Mouse (Mus musculus) thymus, adult 2 months (tissue): ENCODE measurements at regions not wholly inside any gene's neighbourhood (a gene's known extent, or its start where the extent isn't known, plus 50 kb on each side); places are given as distances from the start of the nearest gene placed in this dataset.

ENCODE experiments used
- DNase-seq: peaks from one replicate; pipeline ENCODE4 v3.0.0; 2021
- H3K27ac ChIP-seq: fragments of 200-500 bp; 2 replicates; pipeline ENCODE4 v1.5.1; 2012; ENCODE audit warnings: low read length, control low read depth; ENCODE audit not compliant: control insufficient read depth, insufficient read depth
- H3K27me3 ChIP-seq: fragments of 200-500 bp; 2 replicates; pipeline ENCODE4 v1.6.1; 2012; ENCODE audit warnings: mild to moderate bottlenecking, low read length, moderate library complexity, mixed read lengths; ENCODE audit not compliant: control insufficient read depth, insufficient read depth
- H3K36me3 ChIP-seq: fragments of 200-500 bp; 2 replicates; pipeline ENCODE4 v1.6.1; 2012; ENCODE audit warnings: mild to moderate bottlenecking, low read length, moderate library complexity; ENCODE audit not compliant: control insufficient read depth, insufficient read depth
- H3K4me1 ChIP-seq: fragments of 200-500 bp; replicated peaks from 2 replicates; pipeline ENCODE4 v1.6.1; 2012; ENCODE audit warnings: low read length; ENCODE audit not compliant: control insufficient read depth, insufficient read depth
- H3K4me3 ChIP-seq: fragments of 200-500 bp; 2 replicates; pipeline ENCODE4 v1.5.1; 2012; ENCODE audit warnings: mild to moderate bottlenecking, low read length, control low read depth, moderate library complexity; ENCODE audit not compliant: control insufficient read depth, insufficient read depth
- CTCF ChIP-seq: fragments of 200-500 bp; IDR thresholded peaks from 2 replicates; pipeline ENCODE4 v1.5.1; 2012; ENCODE audit warnings: mild to moderate bottlenecking, control low read depth, low read length, moderate library complexity, borderline replicate concordance; ENCODE audit not compliant: control insufficient read depth, poor library complexity, insufficient read depth; ENCODE audit errors: extremely low read depth
- POLR2A ChIP-seq: fragments of 200-500 bp; IDR thresholded peaks from 2 replicates; pipeline ENCODE4 v1.6.1; 2012; ENCODE audit warnings: mild to moderate bottlenecking, low read length, control low read depth, moderate library complexity; ENCODE audit not compliant: control insufficient read depth, poor library complexity, insufficient read depth; ENCODE audit errors: extremely low read depth
- WGBS: fragments of 180-500 bp; shearing (Covaris S2); methylation state at CpG from one replicate; pipeline ENCODE4 v1.1.7; 2018; 5-methylcytosine and 5-hydroxymethylcytosine counted together

GRCm38 (mm10) chr14:47937081-47937651 is 183.5 kb upstream of the Peli2 start:
- Histone ChIP-seq H3K4me1 (no peaks in the 10 kb centered on the region), H3K27ac (no peak overlapping the region), H3K36me3 (no peaks in the 10 kb centered on the region), H3K4me3 (no peak overlapping the region), H3K27me3 (no peaks in the 10 kb centered on the region)
- TF ChIP-seq POLR2A = no peak
- TF ChIP-seq CTCF = no peak
- WGBS = 9% methylated on average over 7 of the region's 7 CpGs
- DNase-seq = no peak

- no peak for DNase-seq
- Histone ChIP-seq H3K27me3 (no peaks in the 10 kb centered on the region), H3K27ac (no peak overlapping the region), H3K4me1 (no peaks in the 10 kb centered on the region), H3K4me3 (no peak overlapping the region), H3K36me3 (no peaks in the 10 kb centered on the region)
- 65% methylated on average over 7 of the region's 7 CpGs for WGBS
- TF ChIP-seq POLR2A (no peak), CTCF (no peak)
Observed at GRCm38 (mm10) chr14:47939781-47940590, 180.6 kb upstream of the Peli2 start.

GRCm38 (mm10) chr14:47942671-47943070 is 178.0 kb upstream of the Peli2 start:
- DNase-seq = no peak
- no peak overlapping the region for H3K4me3 ChIP-seq
- TF ChIP-seq CTCF (no peak), POLR2A (no peak)
- no peaks in the 10 kb centered on the region for H3K36me3 ChIP-seq
- H3K27ac ChIP-seq = no peak overlapping the region
- H3K27me3 ChIP-seq = no peaks in the 10 kb centered on the region
- no peaks in the 10 kb centered on the region for H3K4me1 ChIP-seq

GRCm38 (mm10) chr14:47944595-47944994 is 176.0 kb upstream of the Peli2 start:
- Histone ChIP-seq H3K36me3 (no peaks in the 10 kb centered on the region), H3K27ac (no peak overlapping the region), H3K27me3 (no peaks in the 10 kb centered on the region), H3K4me1 (no peaks in the 10 kb centered on the region), H3K4me3 (no peak overlapping the region)
- 87% methylated on average over 1 of the region's 1 CpGs for WGBS
- no peak for DNase-seq
- TF ChIP-seq POLR2A (no peak), CTCF (no peak)

GRCm38 (mm10) chr14:47951041-47951440 is 169.6 kb upstream of the Peli2 start:
- DNase-seq = no peak
- 95% methylated on average over 5 of the region's 5 CpGs for WGBS
- Histone ChIP-seq H3K27ac (no peak overlapping the region), H3K27me3 (no peaks in the 10 kb centered on the region), H3K4me3 (no peak overlapping the region), H3K4me1 (no peaks in the 10 kb centered on the region), H3K36me3 (no peaks in the 10 kb centered on the region)
- TF ChIP-seq POLR2A (no peak), CTCF (no peak)

GRCm38 (mm10) chr14:47958171-47958570 is 162.5 kb upstream of the Peli2 start:
- Histone ChIP-seq H3K4me1 (no peaks in the 10 kb centered on the region), H3K4me3 (no peak overlapping the region), H3K27ac (no peak overlapping the region), H3K27me3 (no peaks in the 10 kb centered on the region), H3K36me3 (no peaks in the 10 kb centered on the region)
- DNase-seq = no peak
- TF ChIP-seq POLR2A = no peak
- TF ChIP-seq CTCF = no peak
- WGBS = 90% methylated on average over 9 of the region's 9 CpGs
